Mouse (Mus musculus): Measurements from ENCODE around the gene Nudt4. TPM values are rescaled to one million over a fixed set of nuclear protein-coding genes. Genes with fewer than 3 reads are reported as not detected.

Gene Nudt4
- total and polyA plus RNA-seq, 3 experiments, result 21.1 to 35.7 TPM; not detected in 1

DNA sequence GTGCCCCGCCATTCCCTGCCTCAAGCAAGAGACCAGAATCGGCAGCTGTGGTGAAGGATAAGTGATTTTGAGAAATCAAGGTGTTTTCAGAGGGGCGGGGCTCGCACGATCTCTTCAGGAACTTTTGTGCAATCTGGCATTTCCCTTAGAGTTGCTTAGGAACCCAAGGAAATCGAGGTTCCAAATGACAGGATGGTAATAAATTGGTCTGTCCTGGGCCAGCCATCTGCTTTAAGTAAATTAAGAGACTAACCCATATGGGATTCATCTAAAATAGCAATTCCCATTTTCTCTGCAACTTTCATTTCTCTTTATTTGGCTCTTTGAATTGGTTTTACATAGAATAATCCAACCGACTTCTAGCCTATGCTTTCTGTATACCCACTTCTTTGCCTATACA lies 35.8 kb upstream of the Nudt4 start:
- no peak for DNase-seq (ENCODE audit: low read depth, low spot score)
- peaks cover 0 to 2% of the 10 kb centered on the region in 2 experiments; a peak in 1 of 4 replicates for H3K27me3 ChIP-seq (ENCODE audit: control insufficient read depth in 1 of 2, insufficient read depth in 2 of 2, low read length in 2 of 2)
- no peaks in the 10 kb centered on the region for H3K9me3 ChIP-seq (replicated peaks; ENCODE audit: insufficient read depth, low read length)
- no peak overlapping the region for H3K4me3 ChIP-seq (ENCODE audit: control insufficient read depth in 1 of 2, insufficient read depth in 1 of 2, low read depth in 2 of 2, low read length in 2 of 2)
- no peaks in the 10 kb centered on the region for H3K79me2 ChIP-seq (ENCODE audit: control insufficient read depth, insufficient read depth, low read length, poor library complexity)
- no peaks in the 10 kb centered on the region for H3K4me1 ChIP-seq (ENCODE audit: control insufficient read depth in 1 of 2, insufficient read depth in 2 of 2, low read length in 2 of 2)
- H3K9ac ChIP-seq (ENCODE audit: control insufficient read depth, low read depth, low read length, poor library complexity, severe bottlenecking), result no peak overlapping the region
- H3K36me3 ChIP-seq (ENCODE audit: control insufficient read depth in 1 of 2, insufficient read depth in 2 of 2, low read length in 2 of 2), result no peaks in the 10 kb centered on the region
- TF ChIP-seq POLR2AphosphoS2 (IDR thresholded peaks at IDR 0.05; ENCODE audit: low read length) (no peak), POLR2A (IDR thresholded peaks at IDR 0.05; ENCODE audit: control insufficient read depth in 1 of 2, insufficient read depth in 1 of 2, low read depth in 1 of 2, low read length in 2 of 2, poor library complexity in 1 of 2) (no peak), SIN3A (IDR thresholded peaks at IDR 0.05; ENCODE audit: low read length) (no peak), ELF1 (IDR thresholded peaks at IDR 0.05; ENCODE audit: low read depth, low read length) (no peak), RAD21 (IDR thresholded peaks at IDR 0.05; ENCODE audit: low read depth, low read length) (no peak), MXI1 (IDR thresholded peaks at IDR 0.05; ENCODE audit: low read depth, low read length) (no peak), UBTF (IDR thresholded peaks at IDR 0.05; ENCODE audit: borderline replicate concordance, insufficient read depth, low read depth, low read length) (no peak), HCFC1 (IDR thresholded peaks at IDR 0.05; ENCODE audit: low read depth, low read length) (no peak), ZMIZ1 (IDR thresholded peaks at IDR 0.05; ENCODE audit: low read depth, low read length) (no peak), SMC3 (IDR thresholded peaks at IDR 0.05; ENCODE audit: low read depth, low read length) (no peak), MYB (IDR thresholded peaks at IDR 0.05; ENCODE audit: low read depth, low read length) (no peak), MYC (IDR thresholded peaks at IDR 0.05; ENCODE audit: low read depth, low read length) (no peak), E2F4 (IDR thresholded peaks at IDR 0.05; ENCODE audit: borderline replicate concordance, low read depth, low read length) (no peak), USF1 (IDR thresholded peaks at IDR 0.05; ENCODE audit: low read depth, low read length) (no peak), MEF2A (IDR thresholded peaks at IDR 0.05; ENCODE audit: extremely low read depth, insufficient replicate concordance, low read depth, low read length, poor library complexity, severe bottlenecking) (no peak), USF2 (IDR thresholded peaks at IDR 0.05; ENCODE audit: borderline replicate concordance in 1 of 2, insufficient read depth in 1 of 2, low read depth in 1 of 2, low read length in 2 of 2) (no peak), KAT2A (conservative IDR thresholded peaks at IDR 0.05; ENCODE audit: low read depth, low read length) (no peak), ZNF384 (IDR thresholded peaks at IDR 0.05; ENCODE audit: low read depth, low read length) (no peak)
- no peak overlapping the region for H3K27ac ChIP-seq (ENCODE audit: control insufficient read depth, low read depth, low read length)

GRCm38 (mm10) chr10:95598056-95598587 lies 34.2 kb upstream of the Nudt4 start:
- Histone ChIP-seq H3K4me3 (ENCODE audit: control insufficient read depth in 1 of 2, insufficient read depth in 1 of 2, low read depth in 2 of 2, low read length in 2 of 2) (no peak overlapping the region), H3K27me3 (ENCODE audit: control insufficient read depth in 1 of 2, insufficient read depth in 2 of 2, low read length in 2 of 2) (peaks cover 0 to 4% of the 10 kb centered on the region in 2 experiments; a peak in 1 of 4 replicates), H3K4me1 (ENCODE audit: control insufficient read depth in 1 of 2, insufficient read depth in 2 of 2, low read length in 2 of 2) (no peaks in the 10 kb centered on the region), H3K36me3 (ENCODE audit: control insufficient read depth in 1 of 2, insufficient read depth in 2 of 2, low read length in 2 of 2) (no peaks in the 10 kb centered on the region), H3K9me3 (replicated peaks; ENCODE audit: insufficient read depth, low read length) (no peaks in the 10 kb centered on the region), H3K9ac (ENCODE audit: control insufficient read depth, low read depth, low read length, poor library complexity, severe bottlenecking) (no peak overlapping the region), H3K79me2 (ENCODE audit: control insufficient read depth, insufficient read depth, low read length, poor library complexity) (no peaks in the 10 kb centered on the region), H3K27ac (ENCODE audit: control insufficient read depth, low read depth, low read length) (no peak overlapping the region)
- TF ChIP-seq SMC3 (IDR thresholded peaks at IDR 0.05; ENCODE audit: low read depth, low read length) (no peak), BHLHE40 (IDR thresholded peaks at IDR 0.05; ENCODE audit: borderline replicate concordance, low read depth, low read length) (no peak), MEF2A (IDR thresholded peaks at IDR 0.05; ENCODE audit: extremely low read depth, insufficient replicate concordance, low read depth, low read length, poor library complexity, severe bottlenecking) (no peak), UBTF (IDR thresholded peaks at IDR 0.05; ENCODE audit: borderline replicate concordance, insufficient read depth, low read depth, low read length) (no peak), ELF1 (IDR thresholded peaks at IDR 0.05; ENCODE audit: low read depth, low read length) (no peak), USF2 (IDR thresholded peaks at IDR 0.05; ENCODE audit: borderline replicate concordance in 1 of 2, insufficient read depth in 1 of 2, low read depth in 1 of 2, low read length in 2 of 2) (no peak), EP300 (IDR thresholded peaks at IDR 0.05; ENCODE audit: low read depth in 1 of 2, low read length in 2 of 2) (no peak), POLR2AphosphoS2 (IDR thresholded peaks at IDR 0.05; ENCODE audit: low read length) (no peak), NELFE (IDR thresholded peaks at IDR 0.05; ENCODE audit: low read depth, low read length) (no peak), TAL1 (IDR thresholded peaks at IDR 0.05; ENCODE audit: low read length) (no peak), MYB (IDR thresholded peaks at IDR 0.05; ENCODE audit: low read depth, low read length) (no peak), CHD2 (IDR thresholded peaks at IDR 0.05; ENCODE audit: low read length) (no peak), TBP (IDR thresholded peaks at IDR 0.05; ENCODE audit: low read depth, low read length) (no peak), ZKSCAN1 (IDR thresholded peaks at IDR 0.05; ENCODE audit: low read depth, low read length) (no peak)
- no peak for DNase-seq (ENCODE audit: low read depth, low spot score)

All from MEL (cell line).